Comparison of ENCODE assay signal across 8 mouse cellular contexts in genomic region chr5:110269141-110270101, GRCm38 (mm10). TPM values are rescaled to one million over a fixed set of nuclear protein-coding genes. Genes with fewer than 3 reads are reported as not detected.
A peak's percentile ranks its signal among the peaks of the same experiment; 100 is the strongest.
DNase-seq lines count a peak whose midpoint lies in the region; ATAC-seq and TF ChIP-seq lines count a peak whose summit lies in the region.

Gene Pgam5 (minus strand): TSS chr5:110269913.

- WGBS in heart, embryonic 12.5 days: under 1% methylated on average over 66 of the region's 66 CpGs
- WGBS in kidney, postnatal 0 days: under 1% methylated on average over 66 of the region's 66 CpGs
- WGBS in liver, embryonic 11.5 days: under 1% methylated on average over 62 of the region's 66 CpGs
- WGBS in stomach, embryonic 14.5 days: under 1% methylated on average over 62 of the region's 66 CpGs

- peak within 1 kb of the TSS; percentile 93 for H3K4me2 ChIP-seq in heart, embryonic 12.5 days
- H3K4me2 ChIP-seq in kidney, postnatal 0 days (ENCODE audit: low read length): peak within 1 kb of the TSS; percentile 76
- H3K4me2 ChIP-seq in liver, embryonic 11.5 days: peak within 1 kb of the TSS; percentile 93
- peak within 1 kb of the TSS; percentile 79 for H3K4me2 ChIP-seq in stomach, embryonic 14.5 days (replicated peaks; ENCODE audit: low read depth, low read length)

- H3K27ac ChIP-seq in heart, embryonic 12.5 days (ENCODE audit: poor library complexity, severe bottlenecking): peak within 1 kb of the TSS; percentile 60; the same call in 1 of the 2 replicates
- H3K27ac ChIP-seq in kidney, postnatal 0 days: peak within 1 kb of the TSS; percentile 74
- peak within 1 kb of the TSS; percentile 28 for H3K27ac ChIP-seq in liver, embryonic 11.5 days (ENCODE audit: low read depth, low read length)
- peak within 1 kb of the TSS; percentile 62; the same call in 1 of the 2 replicates for H3K27ac ChIP-seq in stomach, embryonic 14.5 days (ENCODE audit: low read length)

- H3K79me2 ChIP-seq in C2C12 (ENCODE audit: control insufficient read depth, insufficient read depth): peaks cover 52% of the 10 kb centered on the region

- H3K9me3 ChIP-seq in erythroblast, embryonic 14.5 days (ENCODE audit: control insufficient read depth, low read length): no peaks in the 10 kb centered on the region
- H3K9me3 ChIP-seq in heart, embryonic 12.5 days (replicated peaks): no peaks in the 10 kb centered on the region
- H3K9me3 ChIP-seq in kidney, postnatal 0 days (replicated peaks; ENCODE audit: low read length): no peaks in the 10 kb centered on the region
- no peaks in the 10 kb centered on the region for H3K9me3 ChIP-seq in liver, embryonic 11.5 days (ENCODE audit: control insufficient read depth, low read length)
- no peaks in the 10 kb centered on the region for H3K9me3 ChIP-seq in stomach, embryonic 14.5 days (ENCODE audit: control insufficient read depth, low read depth, low read length)

- peak; percentile 90 for ATAC-seq in heart, embryonic 12.5 days (ENCODE audit: insufficient number of reproducible peaks, low FRiP score)
- peak; percentile 91 for ATAC-seq in kidney, postnatal 0 days (replicated peaks; ENCODE audit: low FRiP score, low read depth)
- ATAC-seq in liver, embryonic 11.5 days (replicated peaks; ENCODE audit: low FRiP score): peak; percentile 85
- peak; percentile 90 for ATAC-seq in stomach, embryonic 14.5 days (ENCODE audit: insufficient number of reproducible peaks, insufficient read depth, low FRiP score, low read depth)

- H3K27me3 ChIP-seq in C2C12 (ENCODE audit: control insufficient read depth, insufficient read depth, insufficient read length): no peaks in the 10 kb centered on the region
- H3K27me3 ChIP-seq in erythroblast, embryonic 14.5 days (ENCODE audit: control insufficient read depth): no peaks in the 10 kb centered on the region
- H3K27me3 ChIP-seq in heart, embryonic 12.5 days (replicated peaks): no peaks in the 10 kb centered on the region
- no peaks in the 10 kb centered on the region for H3K27me3 ChIP-seq in kidney, postnatal 0 days (ENCODE audit: insufficient read depth, low read length)
- H3K27me3 ChIP-seq in liver, embryonic 11.5 days (replicated peaks; ENCODE audit: control insufficient read depth, insufficient read depth, low read length): no peaks in the 10 kb centered on the region
- H3K27me3 ChIP-seq in stomach, embryonic 14.5 days (ENCODE audit: control insufficient read depth, insufficient read depth, low read length): no peaks in the 10 kb centered on the region

- H3K79me3 ChIP-seq in C2C12 (ENCODE audit: low read depth): peaks cover 38% of the 10 kb centered on the region

- H3K4me1 ChIP-seq in erythroblast, embryonic 14.5 days (ENCODE audit: control insufficient read depth): peaks cover 45% of the 10 kb centered on the region
- peaks cover 8% of the 10 kb centered on the region for H3K4me1 ChIP-seq in heart, embryonic 12.5 days (replicated peaks)
- peaks cover 5% of the 10 kb centered on the region for H3K4me1 ChIP-seq in kidney, postnatal 0 days (replicated peaks; ENCODE audit: insufficient read depth, low read length)
- peaks cover 9% of the 10 kb centered on the region for H3K4me1 ChIP-seq in liver, embryonic 11.5 days (replicated peaks; ENCODE audit: control insufficient read depth, insufficient read depth, low read length)
- H3K4me1 ChIP-seq in stomach, embryonic 14.5 days (ENCODE audit: control insufficient read depth, insufficient read depth, low read length): peaks cover 6% of the 10 kb centered on the region; the same call in 1 of the 2 replicates

- DNase-seq in brain, embryonic 14.5 days (ENCODE audit: low read depth): peak; percentile 95
- DNase-seq in kidney, postnatal 0 days (ENCODE audit: low spot score): peak; percentile 89
- peak; percentile 92 for DNase-seq in liver, embryonic 11.5 days (ENCODE audit: low spot score)
- peak; percentile 95 for DNase-seq in naive thymus-derived CD4-positive, alpha-beta T cell, adult 2 months (ENCODE audit: low read depth)

- TF ChIP-seq POLR2A in brain, embryonic 14.5 days (IDR thresholded peaks at IDR 0.05; ENCODE audit: borderline replicate concordance, extremely low read depth, insufficient read depth, insufficient read length, poor library complexity, severe bottlenecking): peak; percentile 82

- peak within 1 kb of the TSS; percentile 91 for H3K4me3 ChIP-seq in C2C12 (ENCODE audit: insufficient read depth, poor library complexity, severe bottlenecking)
- peak within 1 kb of the TSS; percentile 98 for H3K4me3 ChIP-seq in erythroblast, embryonic 14.5 days (replicated peaks)
- H3K4me3 ChIP-seq in heart, embryonic 12.5 days: peak within 1 kb of the TSS; percentile 76
- H3K4me3 ChIP-seq in kidney, postnatal 0 days (replicated peaks; ENCODE audit: low read depth, low read length): peak within 1 kb of the TSS; percentile 72
- H3K4me3 ChIP-seq in liver, embryonic 11.5 days (ENCODE audit: low read depth, low read length): peak within 1 kb of the TSS; percentile 73
- H3K4me3 ChIP-seq in stomach, embryonic 14.5 days (ENCODE audit: low read depth, low read length): peak within 1 kb of the TSS; percentile 94

- peak within 1 kb of the TSS; percentile 79 for H3ac ChIP-seq in C2C12 (ENCODE audit: control insufficient read depth, insufficient read length, low read depth)

- TF ChIP-seq CTCF in C2C12 (IDR thresholded peaks at IDR 0.05; ENCODE audit: control insufficient read depth, insufficient read depth, insufficient read length): peak; percentile 80
- peak; percentile 86 for TF ChIP-seq CTCF in brain, embryonic 14.5 days (IDR thresholded peaks at IDR 0.05; ENCODE audit: borderline replicate concordance, extremely low read depth, insufficient read depth, insufficient read length)
- TF ChIP-seq CTCF in kidney, postnatal 0 days (IDR thresholded peaks at IDR 0.05; ENCODE audit: low read depth): peak; percentile 87

- peak within 1 kb of the TSS; percentile 88 for H3K9ac ChIP-seq in heart, embryonic 12.5 days
- H3K9ac ChIP-seq in kidney, postnatal 0 days (ENCODE audit: low read depth, low read length): peak within 1 kb of the TSS; percentile 86
- peak within 1 kb of the TSS; percentile 81 for H3K9ac ChIP-seq in liver, embryonic 11.5 days (ENCODE audit: low read depth, low read length)
- peak within 1 kb of the TSS; percentile 63 for H3K9ac ChIP-seq in stomach, embryonic 14.5 days (replicated peaks; ENCODE audit: low read depth, low read length)

- H3K36me3 ChIP-seq in C2C12 (ENCODE audit: control insufficient read depth, insufficient read depth): peaks cover 34% of the 10 kb centered on the region
- H3K36me3 ChIP-seq in erythroblast, embryonic 14.5 days (ENCODE audit: control insufficient read depth): peaks cover 40% of the 10 kb centered on the region
- H3K36me3 ChIP-seq in heart, embryonic 12.5 days: peaks cover 29% of the 10 kb centered on the region
- peaks cover 25% of the 10 kb centered on the region; the same call in 1 of the 2 replicates for H3K36me3 ChIP-seq in kidney, postnatal 0 days (ENCODE audit: insufficient read depth, low read length)
- peaks cover 22% of the 10 kb centered on the region for H3K36me3 ChIP-seq in liver, embryonic 11.5 days (ENCODE audit: control insufficient read depth, insufficient read depth, low read length)
- H3K36me3 ChIP-seq in stomach, embryonic 14.5 days (ENCODE audit: control insufficient read depth, insufficient read depth, low read length): peaks cover 26% of the 10 kb centered on the region

TF ChIP-seq in C2C12, 6 proteins besides CTCF, POLR2A, EP300 and RAD21:
- TF ChIP-seq USF1 (IDR thresholded peaks at IDR 0.05; ENCODE audit: low read depth) (no peak), MYOD1 (IDR thresholded peaks at IDR 0.05; ENCODE audit: control insufficient read depth, insufficient read length, low read depth) (no peak), MAX (IDR thresholded peaks at IDR 0.05) (peak; percentile 49)

RNA-seq across cellular contexts. Expression of gene Pgam5, which starts in this region (rescaled TPM):
- polyA plus RNA-seq in C2C12 (2012; fragmentation: generic; extraction: Trizol): 52.6 TPM
- polyA plus RNA-seq in brain, embryonic 14.5 days (2012; rRNA removed): 55.4 and 55.9 TPM in 2 replicates
- 0.82 and 1.2 TPM in 2 replicates for polyA plus RNA-seq in erythroblast, embryonic 14.5 days (2012)
- 59.1 and 59.4 TPM in 2 replicates for polyA plus RNA-seq in heart, embryonic 12.5 days (2016; fragmentation: Nextera tagmentation; extraction: Ambion mirVana)
- polyA plus RNA-seq in kidney, postnatal 0 days (2015; fragmentation: Nextera tagmentation; extraction: Ambion mirVana): 47.8 and 51.7 TPM in 2 replicates
- 78.2 and 81.1 TPM in 2 replicates for polyA plus RNA-seq in liver, embryonic 11.5 days (2014; fragmentation: Nextera tagmentation; extraction: Ambion mirVana)
- 58.4 and 70.8 TPM in 2 replicates for polyA plus RNA-seq in stomach, embryonic 14.5 days (2014; fragmentation: Nextera tagmentation; extraction: Ambion mirVana)

Comparison
In these comparisons a context has a peak if more than half of its experiments do, and no peak if none do; other contexts are left out.
1. Peak in every context shown above with its lines: DNase-seq, ATAC-seq, H3K4me3 ChIP-seq and H3K27ac ChIP-seq.
2. RNA of gene Pgam5 (polyA plus RNA-seq): 78.2 to 81.1 TPM in liver, embryonic 11.5 days, 58.4 to 70.8 TPM in stomach, embryonic 14.5 days, 59.1 to 59.4 TPM in heart, embryonic 12.5 days, 55.4 to 55.9 TPM in brain, embryonic 14.5 days, 52.6 TPM in C2C12 (single experiment) and 47.8 to 51.7 TPM in kidney, postnatal 0 days; 0.82 to 1.2 TPM in erythroblast, embryonic 14.5 days; every median in the first group is over 10 times any median in the second.